Mouse (Mus musculus): Measurements from ENCODE around the gene Ephx1.

DNA sequence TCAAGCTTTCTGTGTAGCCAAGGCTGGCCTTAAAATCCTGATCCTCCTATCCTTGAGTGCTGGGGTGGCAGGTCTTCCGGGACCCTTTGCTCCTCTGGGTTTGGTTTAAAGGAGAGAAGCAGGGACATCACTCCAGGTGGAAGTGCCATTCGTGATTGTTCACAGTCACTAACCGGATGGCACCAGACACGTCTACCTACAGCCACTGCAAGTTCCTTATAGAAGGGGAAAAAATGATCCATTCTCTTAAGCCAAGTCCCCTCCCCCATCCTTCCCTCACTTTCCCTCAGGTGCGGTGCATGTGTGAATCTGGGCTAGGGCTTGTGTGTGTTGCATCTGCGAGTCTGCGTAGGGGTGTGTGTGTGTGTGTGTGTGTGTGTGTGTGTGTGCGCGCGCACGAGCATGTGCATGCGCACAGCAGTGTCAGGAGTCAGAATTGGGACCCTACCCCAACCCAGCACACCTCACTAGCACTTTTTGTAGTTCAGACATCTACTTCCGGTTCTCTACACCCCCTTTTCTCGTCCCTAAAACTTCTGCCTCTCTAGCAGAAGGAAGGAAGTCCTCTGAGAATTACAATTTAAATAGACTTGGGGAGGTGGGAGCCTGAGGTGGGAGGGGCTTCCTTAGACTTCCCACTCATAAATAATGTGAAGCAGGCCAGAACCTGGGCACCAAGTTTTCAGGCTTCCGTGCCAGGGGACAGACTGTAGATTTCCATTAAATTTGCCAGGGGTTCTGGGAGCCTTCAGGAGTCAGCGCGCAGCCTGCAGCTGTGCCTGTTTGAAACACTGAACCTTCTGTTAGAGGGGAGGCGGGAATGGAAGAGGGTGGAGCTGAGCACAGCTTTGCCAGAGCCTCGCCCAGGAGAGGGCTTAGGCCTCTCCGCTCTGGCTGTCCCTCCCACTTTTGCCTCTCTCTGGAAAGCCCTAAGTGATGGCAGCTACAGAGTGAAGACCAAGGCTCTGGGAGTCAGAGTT lies 75.4 kb downstream of the Ephx1 start:
- TF ChIP-seq CTCF (IDR thresholded peaks at IDR 0.05; ENCODE audit: low read depth, low read length) (no peak), GATA2 (IDR thresholded peaks at IDR 0.05; ENCODE audit: borderline replicate concordance, low read depth, low read length) (no peak), POLR2AphosphoS5 (IDR thresholded peaks at IDR 0.05; ENCODE audit: insufficient replicate concordance, low read depth, low read length) (no peak), TAL1 (conservative IDR thresholded peaks at IDR 0.05; ENCODE audit: low read depth, low read length) (no peak)
